Mouse (Mus musculus) spleen, adult 2 months (tissue): ENCODE measurements at regions not wholly inside any gene's neighbourhood (a gene's known extent, or its start where the extent isn't known, plus 50 kb on each side); places are given as distances from the start of the nearest gene placed in this dataset.

Experiments
- CTCF ChIP-seq: fragments of 200-500 bp; IDR thresholded peaks from 2 replicates; pipeline ENCODE4 v1.5.1; 2011; ENCODE audit warnings: mild to moderate bottlenecking, inconsistent platforms; ENCODE audit not compliant: insufficient read depth, insufficient read length, insufficient replicate concordance; ENCODE audit errors: extremely low read depth
- POLR2A ChIP-seq: fragments of 200-500 bp; IDR thresholded peaks from 2 replicates; pipeline ENCODE4 v1.6.1; 2011; ENCODE audit warnings: low read depth, low read length, inconsistent platforms

DNA sequence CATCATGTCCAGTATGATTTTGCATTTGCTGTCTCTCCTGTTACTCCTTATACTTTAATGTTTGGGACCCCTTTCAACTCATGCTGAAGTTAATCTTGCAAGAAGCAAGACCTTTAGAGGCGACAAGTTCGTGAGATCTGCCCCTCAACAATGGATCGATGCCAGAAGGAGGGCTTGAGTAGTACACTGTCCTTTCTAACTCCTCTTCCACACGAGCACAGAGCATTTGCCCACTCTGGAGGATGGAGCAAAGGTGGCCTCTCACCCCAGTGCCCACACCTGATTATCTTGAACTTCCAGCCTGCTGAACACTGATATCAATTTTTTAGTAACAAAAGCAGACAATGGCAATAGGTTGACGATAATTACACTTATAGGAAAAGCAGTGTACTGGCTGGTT is 448.1 kb downstream of the Adgrl2 start:
- TF ChIP-seq CTCF (no peak), POLR2A (no peak)
